Mouse (Mus musculus) intestine, embryonic 15.5 days (tissue): ENCODE results near the gene Trim47. TPM values are rescaled to one million over a fixed set of nuclear protein-coding genes. Genes with fewer than 3 reads are reported as not detected.

ENCODE experiments used
- ATAC-seq: fragments of 200-750 bp; cut with Nextera tagmentation; 2 replicates; pipeline ENCODE4 v1.8.0; 2017; ENCODE audit warnings: moderate TSS enrichment, moderate library complexity
- H3K27ac ChIP-seq: fragments of 300-500 bp; sonication (generic); 2 replicates; pipeline ENCODE4 v1.5.1; 2015; ENCODE audit warnings: mild to moderate bottlenecking, inconsistent platforms
- H3K27me3 ChIP-seq: fragments of 300-500 bp; sonication (generic); replicated peaks from 2 replicates; pipeline ENCODE4 v1.6.1; 2015; ENCODE audit warnings: inconsistent platforms
- H3K36me3 ChIP-seq: fragments of 300-500 bp; sonication (generic); 2 replicates; pipeline ENCODE4 v1.6.1; 2015; ENCODE audit warnings: inconsistent platforms
- H3K4me1 ChIP-seq: fragments of 300-500 bp; sonication (generic); replicated peaks from 2 replicates; pipeline ENCODE4 v1.6.1; 2015; ENCODE audit warnings: inconsistent platforms
- H3K4me2 ChIP-seq: fragments of 300-500 bp; sonication (generic); replicated peaks from 2 replicates; pipeline ENCODE4 v1.6.1; 2015; ENCODE audit warnings: mild to moderate bottlenecking, inconsistent platforms
- H3K4me3 ChIP-seq: fragments of 300-500 bp; sonication (generic); replicated peaks from 2 replicates; pipeline ENCODE4 v1.5.1; 2015; ENCODE audit warnings: inconsistent platforms
- H3K9ac ChIP-seq: fragments of 300-500 bp; sonication (generic); 2 replicates; pipeline ENCODE4 v1.6.1; 2015; ENCODE audit warnings: inconsistent platforms
- H3K9me3 ChIP-seq: fragments of 300-500 bp; sonication (generic); 2 replicates; pipeline ENCODE4 v1.6.1; 2016; ENCODE audit warnings: inconsistent platforms
- WGBS: fragments of 180-500 bp; shearing (Covaris S2); methylation state at CpG from one replicate; pipeline ENCODE4 v1.1.7; 2015; 5-methylcytosine and 5-hydroxymethylcytosine counted together
- polyA plus RNA-seq: library from polyadenylated mRNA; unstranded; fragments of >200 nt; fragmentation: Nextera tagmentation; extraction: Ambion mirVana; gene quantifications from 2 replicates; pipeline ENCODE4 v1.2.1, GENCODE M21; 2015

Gene Trim47
- polyA plus RNA-seq, 1 experiment from 2014 or later: 18.0 TPM

DNA sequence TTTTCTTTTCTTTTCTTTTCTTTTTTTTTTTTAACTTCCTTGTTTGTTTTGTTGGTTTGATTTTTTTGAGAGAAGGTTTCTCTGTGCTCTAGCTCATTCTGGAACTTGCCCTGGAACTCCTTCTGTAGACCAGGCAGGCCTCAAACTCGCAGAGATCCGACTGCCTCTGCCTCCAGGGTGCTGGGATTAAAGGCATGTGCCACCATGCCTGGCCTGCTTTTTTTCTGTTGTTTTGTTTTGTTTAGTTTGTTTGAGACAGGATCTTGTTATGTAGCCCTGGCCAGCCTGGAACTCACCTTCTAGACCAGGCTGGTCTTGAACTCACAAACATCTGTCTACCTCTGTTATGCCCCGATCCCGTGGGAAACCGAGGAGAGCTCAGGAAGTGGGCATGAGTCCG is 37.5 kb downstream of the Trim47 start:
- Histone ChIP-seq H3K4me1 (peaks cover 14% of the 10 kb centered on the region), H3K9ac (no peak overlapping the region), H3K36me3 (no peaks in the 10 kb centered on the region), H3K4me3 (no peak overlapping the region), H3K27ac (no peak overlapping the region), H3K9me3 (no peaks in the 10 kb centered on the region), H3K27me3 (no peaks in the 10 kb centered on the region), H3K4me2 (no peak overlapping the region)
- 92% methylated on average over 6 of the region's 6 CpGs for WGBS
- no peak for ATAC-seq

DNA sequence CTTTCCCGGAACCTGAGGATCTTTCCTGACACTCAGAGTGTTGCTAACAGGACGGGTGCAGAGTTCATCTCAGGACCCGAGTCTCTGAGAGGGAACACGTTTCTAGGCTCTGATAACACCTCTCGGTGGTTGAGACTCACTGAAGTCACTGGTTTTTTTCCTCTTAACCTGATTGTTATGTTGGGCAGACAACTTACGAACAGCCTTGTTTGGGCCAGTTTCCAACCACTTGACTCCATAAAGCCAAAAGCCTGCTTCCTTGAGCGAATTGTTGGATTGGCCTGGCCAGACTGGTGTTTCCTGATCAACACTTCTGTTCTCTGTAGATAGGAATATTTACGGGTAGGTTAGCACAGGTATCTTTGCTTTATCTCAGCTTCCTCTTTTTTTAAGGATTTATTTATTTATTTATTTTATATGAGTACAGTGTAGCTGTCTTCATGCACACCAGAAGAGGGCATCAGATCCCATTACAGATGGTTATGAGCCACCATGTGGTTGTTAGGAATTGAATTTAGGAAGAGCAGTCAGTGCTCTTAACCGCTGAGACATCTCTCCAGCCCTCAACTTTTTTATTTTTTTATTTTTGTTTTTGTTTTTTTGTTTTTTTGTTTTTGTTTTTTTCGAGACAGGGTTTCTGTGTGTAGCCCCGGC is 38.1 kb downstream of the Trim47 start:
- Histone ChIP-seq H3K9me3 (no peaks in the 10 kb centered on the region), H3K9ac (no peak overlapping the region), H3K36me3 (peaks cover 3% of the 10 kb centered on the region; the same call in 1 of the 2 replicates), H3K27me3 (no peaks in the 10 kb centered on the region), H3K27ac (0 out of 2 replicates have a peak overlapping the region, but pooled peaks have one; percentile 22), H3K4me2 (no peak overlapping the region), H3K4me1 (peaks cover 18% of the 10 kb centered on the region), H3K4me3 (no peak overlapping the region)
- no peak for ATAC-seq
- WGBS: 75% methylated on average over 11 of the region's 11 CpGs

DNA sequence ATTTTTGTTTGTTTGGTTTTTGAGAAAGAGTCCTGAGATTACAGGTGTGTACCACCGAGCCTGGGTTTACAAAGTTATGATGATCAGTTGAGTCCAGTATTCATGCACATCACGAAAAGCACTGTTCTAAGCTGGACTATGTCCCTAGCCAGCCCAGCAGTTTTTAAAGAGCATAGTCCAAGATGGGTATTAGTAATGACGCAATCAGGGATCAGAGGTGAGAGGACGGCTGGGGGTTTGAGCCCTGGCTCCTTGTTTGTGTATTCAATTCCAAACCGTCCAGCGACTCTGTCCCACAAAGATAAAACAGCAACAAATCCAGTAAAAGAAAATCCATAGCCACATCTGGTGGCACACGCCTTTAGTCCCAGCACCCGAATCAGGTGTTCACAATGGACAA is 38.8 kb downstream of the Trim47 start:
- Histone ChIP-seq H3K4me2 (peak overlapping the region; percentile 55; the same call in 1 of the 2 replicates), H3K9me3 (no peaks in the 10 kb centered on the region), H3K27me3 (no peaks in the 10 kb centered on the region), H3K9ac (no peak overlapping the region), H3K4me3 (no peak overlapping the region), H3K27ac (peak overlapping the region; percentile 86; the same call in 1 of the 2 replicates), H3K36me3 (peaks cover 10% of the 10 kb centered on the region; the same call in 1 of the 2 replicates), H3K4me1 (peaks cover 18% of the 10 kb centered on the region)
- 66% methylated on average over 8 of the region's 8 CpGs for WGBS
- ATAC-seq: 0 out of 2 replicates have a peak, but pooled peaks have one; percentile 9

DNA sequence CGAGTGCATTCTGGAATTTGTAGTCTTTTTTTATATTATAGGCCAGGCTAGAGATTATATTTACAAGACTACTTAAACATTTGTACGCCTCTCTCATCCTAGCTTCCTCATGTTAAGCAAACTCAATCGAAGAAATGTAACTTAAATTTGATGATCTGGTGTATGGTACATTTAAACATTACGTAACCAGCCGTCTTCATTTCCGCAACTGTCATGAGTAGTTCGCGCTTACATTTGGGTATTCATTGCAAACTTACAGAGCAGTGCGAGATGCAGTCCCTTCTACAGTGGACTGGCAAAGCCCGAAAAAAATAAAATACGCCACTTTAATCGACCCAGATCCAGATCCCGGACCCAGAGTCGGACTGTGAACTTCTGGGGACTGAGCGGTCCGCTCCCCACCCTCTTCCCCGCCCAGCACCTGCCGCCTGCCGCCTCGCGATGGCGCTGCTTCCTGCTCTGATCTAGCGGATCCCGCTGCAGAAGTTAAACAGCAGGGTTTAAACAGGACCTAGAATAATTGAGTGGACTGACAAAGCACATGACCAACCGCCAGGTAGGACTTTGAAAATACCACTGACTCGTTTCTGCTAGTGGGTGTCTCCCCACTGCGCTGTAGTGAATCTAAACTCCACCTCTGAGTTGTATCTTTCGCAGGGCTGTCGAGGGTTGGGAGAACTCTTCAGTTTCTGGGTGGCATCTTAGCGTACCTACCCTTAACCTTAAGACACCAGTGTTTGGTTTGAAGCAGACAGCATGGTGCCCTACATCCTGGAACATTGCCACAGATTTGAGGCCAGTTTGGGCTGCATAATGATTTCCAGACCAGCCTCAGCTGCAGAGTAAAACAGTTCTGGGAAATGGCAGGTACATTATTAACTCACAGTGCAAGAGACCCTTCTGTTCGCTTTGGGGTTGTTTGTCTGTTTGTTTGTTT is 39.5 kb downstream of the Trim47 start:
- peak overlapping the region; percentile 46 for H3K4me3 ChIP-seq
- H3K4me2 ChIP-seq: peak overlapping the region; percentile 55
- H3K9me3 ChIP-seq: no peaks in the 10 kb centered on the region
- H3K27ac ChIP-seq: peak overlapping the region; percentile 86
- peak overlapping the region; percentile 33; the same call in 1 of the 2 replicates for H3K9ac ChIP-seq
- ATAC-seq: peak; percentile 86
- peaks cover 18% of the 10 kb centered on the region for H3K4me1 ChIP-seq
- H3K36me3 ChIP-seq: peaks cover 14% of the 10 kb centered on the region
- 2% methylated on average over 31 of the region's 31 CpGs for WGBS
- H3K27me3 ChIP-seq: no peaks in the 10 kb centered on the region

DNA sequence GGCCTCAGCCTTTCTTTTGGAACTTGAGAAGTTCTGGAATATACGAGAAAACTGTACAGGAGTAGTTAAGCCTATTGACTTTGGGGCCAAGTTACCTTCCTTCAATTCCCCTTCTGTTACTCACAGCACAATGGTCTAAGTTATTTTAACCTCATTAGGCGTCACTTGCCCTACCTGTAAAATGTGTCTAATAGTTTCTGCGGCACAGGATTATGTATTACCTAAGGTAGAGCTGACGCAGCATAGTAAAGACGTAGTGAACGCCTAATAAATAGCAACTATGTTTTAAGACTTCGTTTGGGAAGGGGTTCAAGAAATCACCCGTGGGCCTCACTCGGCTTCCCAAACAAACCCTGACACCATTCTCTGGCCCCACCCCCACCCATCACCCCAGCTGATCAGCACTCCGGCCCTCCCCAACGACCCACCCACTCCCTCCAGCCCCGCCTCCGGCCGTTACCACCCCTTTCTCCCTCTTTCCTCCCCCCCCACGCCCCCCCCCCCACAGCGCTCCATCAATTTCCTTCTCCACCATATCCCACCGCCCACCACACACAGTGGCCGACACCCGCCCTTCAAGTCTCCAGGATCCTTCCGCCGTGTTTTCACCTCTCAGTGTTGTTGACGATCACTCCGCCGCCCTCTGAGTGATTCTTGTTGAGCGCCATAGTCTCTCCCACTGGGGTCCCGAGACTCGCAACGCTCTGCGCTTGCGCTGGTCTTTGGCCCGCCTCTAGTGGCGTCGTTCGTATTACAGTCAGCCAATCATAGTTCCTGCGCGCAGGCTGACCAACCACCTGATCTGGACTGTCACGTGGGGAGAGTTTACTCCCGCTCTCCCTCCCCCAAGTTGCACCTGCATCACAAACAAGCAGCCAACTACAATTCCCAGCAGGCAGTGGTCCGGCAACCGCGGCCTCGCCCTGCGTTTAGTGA is 40.5 kb downstream of the Trim47 start, which contains the start of gene Wbp2:
Gene Wbp2, minus strand, starts transcription at position 738 of the 936 bp plus-strand sequence.
- H3K9me3 ChIP-seq: no peaks in the 10 kb centered on the region
- peak within 1 kb of the TSS; percentile 46 for H3K4me3 ChIP-seq
- H3K27me3 ChIP-seq: no peaks in the 10 kb centered on the region
- H3K36me3 ChIP-seq: peaks cover 22% of the 10 kb centered on the region
- peak within 1 kb of the TSS; percentile 33; the same call in 1 of the 2 replicates for H3K9ac ChIP-seq
- peaks cover 18% of the 10 kb centered on the region for H3K4me1 ChIP-seq
- WGBS: 3% methylated on average over 40 of the region's 43 CpGs
- ATAC-seq: peak; percentile 95
- H3K27ac ChIP-seq: peak within 1 kb of the TSS; percentile 86
- peak within 1 kb of the TSS; percentile 56 for H3K4me2 ChIP-seq

DNA sequence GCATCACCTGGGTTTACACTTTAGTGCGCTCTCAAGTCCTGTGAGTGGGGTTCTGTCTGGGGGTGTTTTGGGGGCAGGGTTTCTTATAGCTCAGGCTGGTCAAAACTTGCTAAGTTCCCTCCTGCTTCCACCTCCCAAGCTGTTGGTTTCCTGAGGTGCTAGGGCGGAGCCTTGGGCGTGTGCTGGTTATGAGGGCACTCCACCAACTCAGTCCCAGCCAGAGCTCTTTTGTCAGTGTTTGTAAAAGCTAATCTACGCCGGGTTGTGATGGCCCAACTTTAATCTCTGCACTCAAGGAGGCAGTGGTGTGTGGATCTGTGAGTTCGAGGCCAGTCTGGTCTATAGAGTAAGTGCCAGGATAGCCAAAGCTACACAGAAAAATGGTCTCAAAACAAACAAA is 42.8 kb downstream of the Trim47 start:
- Histone ChIP-seq H3K36me3 (peaks cover 40% of the 10 kb centered on the region), H3K4me2 (no peak overlapping the region), H3K4me1 (peaks cover 21% of the 10 kb centered on the region), H3K9me3 (no peaks in the 10 kb centered on the region), H3K27me3 (no peaks in the 10 kb centered on the region), H3K9ac (no peak overlapping the region), H3K27ac (no peak overlapping the region), H3K4me3 (no peak overlapping the region)
- no peak for ATAC-seq
- WGBS: 81% methylated on average over 6 of the region's 6 CpGs

DNA sequence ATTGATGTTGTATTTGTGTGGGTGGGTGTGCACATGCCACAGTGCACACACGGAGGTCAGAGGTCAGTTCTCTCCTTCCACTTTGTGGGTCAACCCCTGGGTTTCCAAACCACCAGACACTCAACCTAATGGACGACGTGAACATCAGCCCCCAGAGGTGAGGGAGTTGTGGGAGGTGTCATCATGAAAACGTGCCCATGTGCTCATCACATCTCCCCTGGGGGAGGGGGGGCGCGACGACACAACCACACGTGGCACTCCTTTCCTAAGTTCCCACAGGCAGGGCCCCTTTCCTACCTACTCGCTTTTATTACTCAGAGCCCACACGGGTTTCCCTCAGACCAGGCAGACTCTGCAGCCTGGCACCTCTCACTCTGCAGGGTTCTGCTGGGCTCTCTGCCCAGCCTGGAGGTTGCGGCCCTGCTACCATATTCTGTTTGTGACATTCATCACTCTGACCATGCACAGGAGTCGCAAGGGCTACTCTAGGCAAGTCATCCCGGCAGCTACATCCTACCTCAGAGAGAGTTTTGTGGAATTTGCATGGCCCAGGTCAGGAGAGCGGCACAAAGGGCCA is 43.8 kb downstream of the Trim47 start:
- no peak for ATAC-seq
- no peaks in the 10 kb centered on the region for H3K9me3 ChIP-seq
- whole genome bisulfite sequencing: 87% methylated on average over 14 of the region's 14 CpGs
- H3K27me3 ChIP-seq: no peaks in the 10 kb centered on the region
- H3K9ac ChIP-seq: no peak overlapping the region
- no peak overlapping the region for H3K4me2 ChIP-seq
- peaks cover 28% of the 10 kb centered on the region for H3K4me1 ChIP-seq
- H3K36me3 ChIP-seq: peaks cover 40% of the 10 kb centered on the region
- H3K4me3 ChIP-seq: no peak overlapping the region
- no peak overlapping the region for H3K27ac ChIP-seq

DNA sequence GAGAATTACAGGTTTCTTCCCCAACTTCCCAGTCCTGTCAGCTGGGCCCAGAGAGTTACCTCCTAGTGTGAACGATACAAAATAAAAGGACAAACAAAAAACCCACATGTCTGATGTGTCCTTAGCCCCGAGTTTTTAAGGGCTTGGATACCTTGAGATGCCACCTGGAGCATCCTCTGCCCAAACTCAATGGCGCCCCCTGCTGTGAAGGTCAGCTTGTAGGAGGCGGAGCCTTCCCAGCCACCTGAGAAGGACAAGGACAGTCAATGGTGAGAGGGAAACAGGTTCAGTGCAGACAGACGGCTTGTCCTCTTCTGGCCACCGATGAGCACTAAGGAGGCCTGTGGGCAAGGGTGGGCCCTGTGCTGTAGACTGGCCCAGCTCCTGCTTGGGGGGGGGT is 45.9 kb downstream of the Trim47 start:
- Histone ChIP-seq H3K9ac (no peak overlapping the region), H3K27me3 (no peaks in the 10 kb centered on the region), H3K9me3 (no peaks in the 10 kb centered on the region), H3K36me3 (peaks cover 40% of the 10 kb centered on the region), H3K4me3 (no peak overlapping the region), H3K4me2 (no peak overlapping the region), H3K27ac (no peak overlapping the region), H3K4me1 (peaks cover 35% of the 10 kb centered on the region)
- WGBS: 64% methylated on average over 6 of the region's 6 CpGs
- ATAC-seq: no peak

DNA sequence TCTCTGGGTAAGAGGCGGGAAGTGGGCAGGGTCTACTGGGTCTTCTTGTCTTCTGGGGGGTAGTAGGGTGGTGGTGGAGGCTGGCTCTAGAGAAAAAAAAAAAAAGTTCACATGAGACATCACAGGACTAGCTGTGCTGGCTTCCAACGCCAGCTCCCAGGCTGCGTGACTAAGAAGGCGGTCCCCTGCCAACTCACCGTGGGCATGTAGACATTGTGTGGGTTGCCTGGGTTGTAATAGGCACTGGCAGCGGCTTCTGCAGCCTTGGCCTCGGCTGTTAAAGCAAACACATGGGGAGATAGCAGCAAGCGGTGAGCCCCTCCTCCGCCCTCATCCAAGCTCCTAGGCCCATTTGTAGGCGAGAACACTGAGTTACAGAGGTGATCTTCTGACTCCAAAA is 47.5 kb downstream of the Trim47 start:
- peaks cover 40% of the 10 kb centered on the region for H3K36me3 ChIP-seq
- H3K27me3 ChIP-seq: no peaks in the 10 kb centered on the region
- peaks cover 28% of the 10 kb centered on the region for H3K4me1 ChIP-seq
- no peak overlapping the region for H3K27ac ChIP-seq
- ATAC-seq: no peak
- 64% methylated on average over 10 of the region's 10 CpGs for WGBS
- no peak overlapping the region for H3K4me3 ChIP-seq
- no peak overlapping the region for H3K9ac ChIP-seq
- H3K4me2 ChIP-seq: no peak overlapping the region
- H3K9me3 ChIP-seq: no peaks in the 10 kb centered on the region

DNA sequence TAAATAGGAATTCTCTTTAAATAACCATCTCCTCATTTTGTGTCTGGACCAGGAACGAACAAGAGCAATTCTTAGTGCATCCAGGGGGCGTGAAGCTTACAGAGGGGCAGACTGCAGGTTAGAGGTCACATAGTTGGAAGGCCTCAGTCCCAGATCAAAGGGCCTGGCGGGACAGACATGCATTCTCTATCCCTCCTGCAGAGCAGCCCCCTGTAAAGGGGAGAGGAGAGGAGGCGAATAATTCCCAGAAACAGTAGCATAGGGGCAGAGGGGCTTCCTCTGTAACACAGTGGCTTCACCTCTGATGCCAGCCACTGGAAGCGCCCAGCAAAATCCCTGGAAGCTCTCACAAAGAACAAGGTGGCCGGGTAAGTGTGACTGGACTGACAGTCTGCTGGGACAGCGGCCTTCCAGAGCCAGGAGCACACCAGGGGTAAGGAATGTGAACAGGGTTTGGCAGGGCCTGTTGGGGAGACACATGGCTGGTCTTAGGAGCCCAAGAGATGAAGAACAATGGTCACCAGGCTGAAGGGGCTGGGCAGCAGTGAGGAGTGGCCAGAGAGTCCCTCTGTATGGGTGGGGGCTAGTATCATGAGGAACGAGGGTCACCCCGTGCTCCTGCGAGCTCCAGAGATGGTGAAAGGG is 48.2 kb downstream of the Trim47 start:
- no peak for ATAC-seq
- 46% methylated on average over 10 of the region's 10 CpGs for WGBS
- peak overlapping the region; percentile 48; the same call in 1 of the 2 replicates for H3K27ac ChIP-seq
- H3K9ac ChIP-seq: no peak overlapping the region
- peak overlapping the region; percentile 60; the same call in 1 of the 2 replicates for H3K4me2 ChIP-seq
- H3K36me3 ChIP-seq: peaks cover 36% of the 10 kb centered on the region
- no peaks in the 10 kb centered on the region for H3K9me3 ChIP-seq
- H3K4me3 ChIP-seq: no peak overlapping the region
- no peaks in the 10 kb centered on the region for H3K27me3 ChIP-seq
- peaks cover 24% of the 10 kb centered on the region for H3K4me1 ChIP-seq

DNA sequence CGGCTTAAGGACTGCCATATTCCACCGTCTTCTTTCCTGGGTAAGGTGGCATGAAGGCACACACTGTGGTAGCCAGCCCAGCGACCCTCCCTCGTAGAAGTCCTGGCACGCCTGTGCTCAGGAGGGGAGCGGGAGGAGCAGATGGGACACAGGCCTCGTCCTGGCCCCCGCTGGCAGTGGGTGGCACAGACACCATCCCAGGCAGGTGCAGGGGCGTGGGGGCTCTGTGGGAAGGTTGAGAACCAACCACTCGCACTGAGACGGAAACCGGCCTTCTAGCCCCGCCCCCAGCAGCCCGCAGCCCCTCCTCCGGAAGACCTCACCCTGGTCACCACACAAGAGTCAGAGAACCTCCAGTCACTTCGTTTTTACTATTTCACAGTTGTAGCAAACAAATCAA is 48.8 kb downstream of the Trim47 start:
- H3K36me3 ChIP-seq: peaks cover 31% of the 10 kb centered on the region
- ATAC-seq: peak; percentile 66
- 10% methylated on average over 16 of the region's 16 CpGs for WGBS
- H3K9me3 ChIP-seq: no peaks in the 10 kb centered on the region
- peaks cover 24% of the 10 kb centered on the region for H3K4me1 ChIP-seq
- peak overlapping the region; percentile 19 for H3K4me3 ChIP-seq
- H3K9ac ChIP-seq: no peak overlapping the region
- peak overlapping the region; percentile 84 for H3K27ac ChIP-seq
- H3K27me3 ChIP-seq: no peaks in the 10 kb centered on the region
- peak overlapping the region; percentile 60 for H3K4me2 ChIP-seq
